20 mouse cellular contexts compared by ENCODE assay signal in the genomic region with DNA sequence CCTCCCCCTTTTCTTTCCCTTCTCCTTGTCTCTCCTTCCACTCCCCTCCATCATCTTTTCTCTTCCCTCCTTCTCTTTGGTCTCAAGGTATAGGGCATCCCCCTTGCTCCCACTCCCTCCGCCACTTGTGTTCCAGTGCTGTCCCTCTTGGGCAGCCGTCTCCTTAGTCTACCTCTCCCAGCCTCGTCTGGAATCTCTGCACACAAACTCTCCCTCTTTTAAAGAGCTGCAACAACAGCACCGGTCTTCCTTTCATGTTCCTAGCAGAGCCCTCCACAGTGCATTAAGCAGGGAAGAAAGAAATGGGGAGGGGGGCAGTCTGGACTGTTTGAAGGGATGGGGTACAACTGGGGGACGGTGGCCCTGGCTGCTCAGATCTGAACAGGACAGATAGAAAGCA. TPM values are rescaled to one million over a fixed set of nuclear protein-coding genes. Genes with fewer than 3 reads are reported as not detected.
A peak's percentile ranks its signal among the peaks of the same experiment; 100 is the strongest.
DNase-seq lines count a peak whose midpoint lies in the region; ATAC-seq lines count a peak whose summit lies in the region.
"Had no signal": no experiment of that assay in that cellular context is flagged by ENCODE, and none has a peak within 500 bp of the region (broad histone marks: within the 10 kb centered on the region; RNA-seq: fewer than 3 reads in every experiment).

No protein-coding gene starts in this region.

- H3K9ac ChIP-seq in forebrain, embryonic 13.5 days: no peak overlapping the region
- H3K9ac ChIP-seq in hindbrain, embryonic 12.5 days: no peak overlapping the region
- H3K9ac ChIP-seq in hindbrain, embryonic 16.5 days (ENCODE audit: low read depth, low read length): no peak overlapping the region
- H3K9ac ChIP-seq in neural tube, embryonic 12.5 days: no peak overlapping the region
- H3K9ac ChIP-seq in neural tube, embryonic 15.5 days (replicated peaks): no peak overlapping the region
- H3K9ac ChIP-seq: heart, embryonic 13.5 days had no signal

- no peaks in the 10 kb centered on the region for H3K36me3 ChIP-seq in forebrain, embryonic 10.5 days (replicated peaks)
- no peaks in the 10 kb centered on the region for H3K36me3 ChIP-seq in forebrain, embryonic 13.5 days (ENCODE audit: poor library complexity, severe bottlenecking)
- H3K36me3 ChIP-seq in hindbrain, embryonic 12.5 days: no peaks in the 10 kb centered on the region
- no peaks in the 10 kb centered on the region for H3K36me3 ChIP-seq in hindbrain, embryonic 16.5 days (ENCODE audit: control insufficient read depth, insufficient read depth, low read length)
- H3K36me3 ChIP-seq in neural tube, embryonic 12.5 days: no peaks in the 10 kb centered on the region
- no peaks in the 10 kb centered on the region for H3K36me3 ChIP-seq in neural tube, embryonic 15.5 days
- H3K36me3 ChIP-seq: heart, embryonic 13.5 days had no signal

- no peak overlapping the region for H3K4me2 ChIP-seq in forebrain, embryonic 13.5 days
- peak overlapping the region; percentile 31 for H3K4me2 ChIP-seq in hindbrain, embryonic 12.5 days (replicated peaks)
- H3K4me2 ChIP-seq in hindbrain, embryonic 16.5 days (ENCODE audit: low read length): no peak overlapping the region
- peak overlapping the region; percentile 67; the same call in 1 of the 2 replicates for H3K4me2 ChIP-seq in neural tube, embryonic 12.5 days (replicated peaks)
- no peak overlapping the region for H3K4me2 ChIP-seq in neural tube, embryonic 15.5 days
- H3K4me2 ChIP-seq: heart, embryonic 13.5 days had no signal

- H3K27me3 ChIP-seq in forebrain, embryonic 10.5 days (ENCODE audit: poor library complexity, severe bottlenecking): peaks cover 100% of the 10 kb centered on the region
- H3K27me3 ChIP-seq in forebrain, embryonic 13.5 days: peaks cover 100% of the 10 kb centered on the region
- H3K27me3 ChIP-seq in hindbrain, embryonic 12.5 days: peaks cover 95% of the 10 kb centered on the region
- H3K27me3 ChIP-seq in hindbrain, embryonic 16.5 days (replicated peaks; ENCODE audit: control insufficient read depth, insufficient read depth, low read length): peaks cover 64% of the 10 kb centered on the region
- H3K27me3 ChIP-seq in neural tube, embryonic 12.5 days (replicated peaks): peaks cover 70% of the 10 kb centered on the region
- peaks cover 87% of the 10 kb centered on the region for H3K27me3 ChIP-seq in neural tube, embryonic 15.5 days (replicated peaks)

- no peak for ATAC-seq in forebrain, embryonic 13.5 days
- ATAC-seq in hindbrain, embryonic 12.5 days (ENCODE audit: low FRiP score): no peak
- ATAC-seq in hindbrain, embryonic 16.5 days: no peak
- no peak for ATAC-seq in neural tube, embryonic 12.5 days (ENCODE audit: low FRiP score, low read depth)
- no peak for ATAC-seq in neural tube, embryonic 15.5 days (ENCODE audit: low FRiP score)
- ATAC-seq: forebrain, embryonic 14.5 days had no signal

- H3K4me1 ChIP-seq in forebrain, embryonic 10.5 days: peaks cover 82% of the 10 kb centered on the region
- peaks cover 23% of the 10 kb centered on the region for H3K4me1 ChIP-seq in forebrain, embryonic 13.5 days
- peaks cover 56% of the 10 kb centered on the region for H3K4me1 ChIP-seq in hindbrain, embryonic 12.5 days
- peaks cover 7% of the 10 kb centered on the region for H3K4me1 ChIP-seq in hindbrain, embryonic 16.5 days (ENCODE audit: control insufficient read depth, insufficient read depth, low read depth, low read length)
- H3K4me1 ChIP-seq in neural tube, embryonic 12.5 days: peaks cover 61% of the 10 kb centered on the region
- peaks cover 26% of the 10 kb centered on the region for H3K4me1 ChIP-seq in neural tube, embryonic 15.5 days

- H3K4me3 ChIP-seq in forebrain, embryonic 10.5 days: peak overlapping the region; percentile 36; the same call in 1 of the 2 replicates
- H3K4me3 ChIP-seq in forebrain, embryonic 13.5 days: no peak overlapping the region
- no peak overlapping the region for H3K4me3 ChIP-seq in hindbrain, embryonic 12.5 days
- no peak overlapping the region for H3K4me3 ChIP-seq in hindbrain, embryonic 16.5 days (ENCODE audit: low read length)
- no peak overlapping the region for H3K4me3 ChIP-seq in neural tube, embryonic 12.5 days
- H3K4me3 ChIP-seq in neural tube, embryonic 15.5 days (replicated peaks): no peak overlapping the region
- H3K4me3 ChIP-seq: heart, embryonic 13.5 days had no signal

- peak overlapping the region; percentile 75 for H3K27ac ChIP-seq in forebrain, embryonic 10.5 days
- no peak overlapping the region for H3K27ac ChIP-seq in forebrain, embryonic 13.5 days
- no peak overlapping the region for H3K27ac ChIP-seq in hindbrain, embryonic 12.5 days
- H3K27ac ChIP-seq in hindbrain, embryonic 16.5 days (ENCODE audit: low read depth, low read length): no peak overlapping the region
- no peak overlapping the region for H3K27ac ChIP-seq in neural tube, embryonic 12.5 days
- no peak overlapping the region for H3K27ac ChIP-seq in neural tube, embryonic 15.5 days (replicated peaks)
- H3K27ac ChIP-seq: heart, embryonic 13.5 days; hindbrain, postnatal 0 days had no signal

- WGBS in forebrain, embryonic 10.5 days: 3% methylated on average over 5 of the region's 5 CpGs
- 8% methylated on average over 5 of the region's 5 CpGs for WGBS in forebrain, embryonic 13.5 days
- 5% methylated on average over 5 of the region's 5 CpGs for WGBS in hindbrain, embryonic 12.5 days
- 9% methylated on average over 5 of the region's 5 CpGs for WGBS in hindbrain, embryonic 16.5 days
- WGBS in neural tube, embryonic 12.5 days: 6% methylated on average over 5 of the region's 5 CpGs
- WGBS in neural tube, embryonic 15.5 days: 6% methylated on average over 5 of the region's 5 CpGs

- 0 out of 2 replicates have a peak, but pooled peaks cover 7% of the 10 kb centered on the region for H3K9me3 ChIP-seq in forebrain, embryonic 10.5 days
- H3K9me3 ChIP-seq in forebrain, embryonic 13.5 days (replicated peaks): 0 out of 2 replicates have a peak, but pooled peaks cover 2% of the 10 kb centered on the region
- no peaks in the 10 kb centered on the region for H3K9me3 ChIP-seq in hindbrain, embryonic 12.5 days (replicated peaks)
- H3K9me3 ChIP-seq in hindbrain, embryonic 16.5 days (ENCODE audit: control insufficient read depth, low read length): no peaks in the 10 kb centered on the region
- H3K9me3 ChIP-seq in neural tube, embryonic 12.5 days: no peaks in the 10 kb centered on the region
- H3K9me3 ChIP-seq in neural tube, embryonic 15.5 days (replicated peaks): no peaks in the 10 kb centered on the region

- DNase-seq in forebrain, embryonic 10.5 days (ENCODE audit: extremely low spot score, low spot score): no peak
- no peak for DNase-seq in ovary, postnatal 10 days (ENCODE audit: low spot score)
- DNase-seq: adrenal gland, postnatal 14 days; cerebellum, adult 11-12 months; cerebellum, adult 9-10 months; cerebellum, postnatal 25 days; gastrocnemius, postnatal 36 days; heart, adult 11 months; heart, postnatal 36 days had no signal

RNA-seq across cellular contexts. Expression of a gene that starts 3.4 kb away (rescaled TPM):
- polyA plus RNA-seq in forebrain, embryonic 10.5 days (2016; fragmentation: Nextera tagmentation; extraction: Ambion mirVana): 2.2 and 2.4 TPM in 2 replicates
- polyA plus RNA-seq in forebrain, embryonic 13.5 days (2015; fragmentation: Nextera tagmentation; extraction: Ambion mirVana): 0.04 and 0.09 TPM in 2 replicates
- 1.1 and 1.6 TPM in 2 replicates for polyA plus RNA-seq in hindbrain, embryonic 12.5 days (2016; fragmentation: Nextera tagmentation; extraction: Ambion mirVana)
- polyA plus RNA-seq in hindbrain, embryonic 16.5 days (2015; fragmentation: Nextera tagmentation; extraction: Ambion mirVana): 0.24 and 0.60 TPM in 2 replicates
- polyA plus RNA-seq in neural tube, embryonic 12.5 days (2016; fragmentation: Nextera tagmentation; extraction: Ambion mirVana): 2.3 and 2.7 TPM in 2 replicates
- 0.14 and 0.17 TPM in 2 replicates for polyA plus RNA-seq in neural tube, embryonic 15.5 days (2015; fragmentation: Nextera tagmentation; extraction: Ambion mirVana)
- polyA plus RNA-seq: cortical plate, adult 2 months; heart, embryonic 13.5 days; heart, postnatal 0 days; intestine, embryonic 14.5 days had no signal

Comparison
In these comparisons a context has a peak if more than half of its experiments do, and no peak if none do; other contexts are left out.
1. H3K4me2 ChIP-seq: peak in hindbrain, embryonic 12.5 days (single experiment) and neural tube, embryonic 12.5 days (single experiment); none in forebrain, embryonic 13.5 days (single experiment), hindbrain, embryonic 16.5 days (single experiment) and neural tube, embryonic 15.5 days (single experiment).